Mouse (Mus musculus) naive thymus-derived CD4-positive, alpha-beta T cell, adult 5 months (primary cell): ENCODE measurements around the gene Zfp982. TPM values are rescaled to one million over a fixed set of nuclear protein-coding genes. Genes with fewer than 3 reads are reported as not detected.

Experiments
- polyA plus RNA-seq: library from polyadenylated mRNA; unstranded; fragments of 100-300 nt; shearing (Covaris generic); gene quantifications from one replicate; pipeline ENCODE4 v1.2.1, GENCODE M21; 2017

Zfp982 gene
- 0.31 TPM for polyA plus RNA-seq

GRCm38 (mm10) chr4:147492117-147492516 is at the start of gene Zfp982:
Gene Zfp982 (plus strand): TSS chr4:147492417.

GRCm38 (mm10) chr4:147539918-147540317 is 47.7 kb downstream of the Zfp982 start, which contains the start of gene Gm16503:
Gene Gm16503 (plus strand): TSS chr4:147540218.

GRCm38 (mm10) chr4:147553071-147553470 is 60.9 kb downstream of the Zfp982 start, which contains the start of gene Zfp985:
Gene Zfp985 (plus strand): TSS chr4:147553277.

Other genes starting within 250 kb of the Zfp982 start
- gene Zfp988, start 186.7 kb upstream of the Zfp982 start, polyA plus RNA-seq, result 0.44 TPM
- gene Zfp978, start 131.1 kb upstream of the Zfp982 start, polyA plus RNA-seq, result not detected
- 0.24 TPM for gene Gm16503, start 47.8 kb downstream of the Zfp982 start, polyA plus RNA-seq
- gene Zfp985, start 60.9 kb downstream of the Zfp982 start, polyA plus RNA-seq, result 0.49 TPM
- gene Zfp979, start 150.1 kb downstream of the Zfp982 start, polyA plus RNA-seq, result 0.49 TPM
- 0.29 TPM for gene Zfp534, start 210.1 kb downstream of the Zfp982 start, polyA plus RNA-seq